In the genomic region with DNA sequence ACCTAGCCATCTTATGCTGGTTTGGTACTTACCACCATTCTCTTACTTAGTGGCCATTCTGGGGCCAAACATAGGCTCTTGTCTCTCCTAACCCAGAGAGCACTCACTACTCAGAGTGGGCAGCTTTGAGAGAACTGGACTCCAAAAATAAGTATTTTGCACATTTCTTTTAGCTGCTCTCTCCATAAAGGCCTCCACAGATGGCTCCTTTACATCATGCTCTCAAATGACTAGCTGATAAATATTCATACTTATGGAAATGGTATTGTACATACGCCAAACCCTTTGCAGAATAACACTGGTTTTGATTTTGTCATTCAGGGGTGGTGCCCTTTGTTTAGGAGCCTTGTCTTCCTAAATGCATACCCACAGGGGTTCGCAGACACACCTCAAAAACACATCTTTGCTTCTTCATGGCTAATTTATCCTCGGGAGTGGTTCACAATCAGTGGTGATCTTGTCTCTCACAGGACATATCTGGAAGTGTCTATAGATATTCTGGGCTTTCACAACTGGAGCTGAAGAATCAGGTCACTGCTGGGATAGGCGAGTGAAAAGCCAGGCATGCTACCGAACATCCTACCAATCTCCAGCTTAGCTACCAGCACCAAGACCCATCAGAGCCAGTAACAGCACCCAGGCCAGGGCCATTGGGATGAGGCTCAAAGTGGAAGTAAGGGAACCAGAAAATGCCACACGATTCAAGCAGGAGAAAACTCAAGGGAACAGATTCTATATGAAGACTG, we compare ENCODE assay signal across 25 mouse cellular contexts. TPM values are rescaled to one million over a fixed set of nuclear protein-coding genes. Genes with fewer than 3 reads are reported as not detected.
A peak's percentile ranks its signal among the peaks of the same experiment; 100 is the strongest.
DNase-seq lines count a peak whose midpoint lies in the region; ATAC-seq and TF ChIP-seq lines count a peak whose summit lies in the region.
"Had no signal": no experiment of that assay in that cellular context is flagged by ENCODE, and none has a peak within 500 bp of the region (broad histone marks: within the 10 kb centered on the region; RNA-seq: fewer than 3 reads in every experiment).

No protein-coding gene starts in this region.

- no peak for TF ChIP-seq EP300 in lung, postnatal 0 days (IDR thresholded peaks at IDR 0.05)

- no peak overlapping the region for H3K9ac ChIP-seq in forebrain, embryonic 13.5 days
- no peak overlapping the region for H3K9ac ChIP-seq in forebrain, embryonic 11.5 days (ENCODE audit: low read length)
- H3K9ac ChIP-seq in midbrain, embryonic 14.5 days (replicated peaks; ENCODE audit: low read length): no peak overlapping the region
- H3K9ac ChIP-seq in midbrain, embryonic 15.5 days: no peak overlapping the region
- no peak overlapping the region for H3K9ac ChIP-seq in forebrain, embryonic 15.5 days (replicated peaks)
- no peak overlapping the region for H3K9ac ChIP-seq in lung, postnatal 0 days (replicated peaks; ENCODE audit: low read depth)
- H3K9ac ChIP-seq: heart, embryonic 13.5 days; kidney, embryonic 15.5 days; liver, embryonic 14.5 days; neural tube, embryonic 13.5 days had no signal

- H3K4me2 ChIP-seq in forebrain, embryonic 13.5 days: no peak overlapping the region
- H3K4me2 ChIP-seq in forebrain, embryonic 11.5 days (ENCODE audit: low read depth, low read length, severe bottlenecking): no peak overlapping the region
- H3K4me2 ChIP-seq in midbrain, embryonic 14.5 days (ENCODE audit: low read length): no peak overlapping the region
- H3K4me2 ChIP-seq in midbrain, embryonic 15.5 days: no peak overlapping the region
- no peak overlapping the region for H3K4me2 ChIP-seq in forebrain, embryonic 15.5 days (replicated peaks)
- no peak overlapping the region for H3K4me2 ChIP-seq in lung, postnatal 0 days (replicated peaks; ENCODE audit: low read depth, low read length)
- H3K4me2 ChIP-seq: heart, embryonic 13.5 days; kidney, embryonic 15.5 days; neural tube, embryonic 13.5 days had no signal

- H3K4me1 ChIP-seq in forebrain, embryonic 13.5 days: no peaks in the 10 kb centered on the region
- no peaks in the 10 kb centered on the region for H3K4me1 ChIP-seq in forebrain, embryonic 11.5 days (replicated peaks; ENCODE audit: control insufficient read depth, insufficient read depth, low read length)
- no peaks in the 10 kb centered on the region for H3K4me1 ChIP-seq in midbrain, embryonic 14.5 days (ENCODE audit: control insufficient read depth, insufficient read depth, low read length)
- H3K4me1 ChIP-seq in midbrain, embryonic 15.5 days: no peaks in the 10 kb centered on the region
- peaks cover 4% of the 10 kb centered on the region; the same call in 1 of the 2 replicates for H3K4me1 ChIP-seq in forebrain, embryonic 15.5 days
- H3K4me1 ChIP-seq in lung, postnatal 0 days (ENCODE audit: insufficient read depth, low read depth, low read length): no peaks in the 10 kb centered on the region
- H3K4me1 ChIP-seq: heart, embryonic 13.5 days; hindbrain, embryonic 10.5 days; kidney, embryonic 15.5 days; neural tube, embryonic 13.5 days had no signal

- peak overlapping the region; percentile 36; the same call in 1 of the 2 replicates for H3K27ac ChIP-seq in forebrain, embryonic 13.5 days
- H3K27ac ChIP-seq in forebrain, embryonic 11.5 days (ENCODE audit: low read depth, low read length): no peak overlapping the region
- H3K27ac ChIP-seq in midbrain, embryonic 14.5 days (replicated peaks; ENCODE audit: low read depth, low read length): 0 out of 2 replicates have a peak overlapping the region, but pooled peaks have one; percentile 37
- no peak overlapping the region for H3K27ac ChIP-seq in midbrain, embryonic 15.5 days
- H3K27ac ChIP-seq in forebrain, embryonic 15.5 days (replicated peaks): peak overlapping the region; percentile 69
- H3K27ac ChIP-seq in lung, postnatal 0 days (ENCODE audit: low read length): no peak overlapping the region
- H3K27ac ChIP-seq: heart, embryonic 13.5 days; hindbrain, embryonic 10.5 days; kidney, embryonic 15.5 days; liver, embryonic 14.5 days; neural tube, embryonic 13.5 days had no signal

- ATAC-seq in forebrain, embryonic 13.5 days: no peak
- no peak for ATAC-seq in forebrain, embryonic 11.5 days (replicated peaks; ENCODE audit: low FRiP score)
- ATAC-seq in midbrain, embryonic 14.5 days (ENCODE audit: low FRiP score, low TSS enrichment): no peak
- ATAC-seq in midbrain, embryonic 15.5 days (replicated peaks): no peak
- ATAC-seq in forebrain, embryonic 15.5 days (replicated peaks): no peak
- ATAC-seq in lung, postnatal 0 days: no peak
- ATAC-seq: hindbrain, embryonic 16.5 days had no signal

- TF ChIP-seq CTCF in lung, postnatal 0 days (IDR thresholded peaks at IDR 0.05): no peak

- no peak overlapping the region for H3K4me3 ChIP-seq in forebrain, embryonic 13.5 days
- H3K4me3 ChIP-seq in forebrain, embryonic 11.5 days (ENCODE audit: low read depth, low read length): no peak overlapping the region
- no peak overlapping the region for H3K4me3 ChIP-seq in midbrain, embryonic 14.5 days (replicated peaks; ENCODE audit: low read depth, low read length)
- no peak overlapping the region for H3K4me3 ChIP-seq in midbrain, embryonic 15.5 days
- H3K4me3 ChIP-seq in forebrain, embryonic 15.5 days: no peak overlapping the region
- H3K4me3 ChIP-seq in lung, postnatal 0 days (ENCODE audit: low read depth, low read length): no peak overlapping the region
- H3K4me3 ChIP-seq: heart, embryonic 13.5 days; hindbrain, embryonic 10.5 days; kidney, embryonic 15.5 days; neural tube, embryonic 13.5 days had no signal

- peaks cover 13% of the 10 kb centered on the region for H3K36me3 ChIP-seq in forebrain, embryonic 13.5 days (ENCODE audit: poor library complexity, severe bottlenecking)
- no peaks in the 10 kb centered on the region for H3K36me3 ChIP-seq in forebrain, embryonic 11.5 days (ENCODE audit: control insufficient read depth, insufficient read depth, low read length)
- H3K36me3 ChIP-seq in midbrain, embryonic 14.5 days (ENCODE audit: control insufficient read depth, insufficient read depth, low read length): peaks cover 14% of the 10 kb centered on the region
- 0 out of 2 replicates have a peak, but pooled peaks cover 3% of the 10 kb centered on the region for H3K36me3 ChIP-seq in midbrain, embryonic 15.5 days (replicated peaks)
- H3K36me3 ChIP-seq in forebrain, embryonic 15.5 days: peaks cover 11% of the 10 kb centered on the region; the same call in 1 of the 2 replicates
- peaks cover 7% of the 10 kb centered on the region for H3K36me3 ChIP-seq in lung, postnatal 0 days (ENCODE audit: insufficient read depth, low read length)

- no peak for DNase-seq in forebrain, embryonic 11.5 days (ENCODE audit: low spot score)
- DNase-seq in midbrain, embryonic 14.5 days: no peak
- DNase-seq in lung, postnatal 0 days (ENCODE audit: low spot score): no peak
- DNase-seq in gastrocnemius, postnatal 25 days: no peak
- DNase-seq: adrenal gland, postnatal 10 days; cerebellum, adult 11-12 months; cerebellum, adult 9-11 months; heart, postnatal 10 days; kidney, adult 18-20 months; kidney, postnatal 25 days; liver; lung, adult 2 months; lung, postnatal 14 days; right cerebral cortex, postnatal 14 days; thymus, postnatal 14 days had no signal

- H3K9me3 ChIP-seq in forebrain, embryonic 13.5 days (replicated peaks): no peaks in the 10 kb centered on the region
- no peaks in the 10 kb centered on the region for H3K9me3 ChIP-seq in forebrain, embryonic 11.5 days (ENCODE audit: control insufficient read depth, low read length)
- H3K9me3 ChIP-seq in midbrain, embryonic 14.5 days (ENCODE audit: control insufficient read depth, low read length): no peaks in the 10 kb centered on the region
- H3K9me3 ChIP-seq in midbrain, embryonic 15.5 days: no peaks in the 10 kb centered on the region
- no peaks in the 10 kb centered on the region for H3K9me3 ChIP-seq in forebrain, embryonic 15.5 days
- no peaks in the 10 kb centered on the region for H3K9me3 ChIP-seq in lung, postnatal 0 days (ENCODE audit: low read length)
- H3K9me3 ChIP-seq: G1E; heart, embryonic 13.5 days; hindbrain, embryonic 10.5 days; kidney, embryonic 15.5 days; neural tube, embryonic 13.5 days had no signal

- 80% methylated on average over 6 of the region's 6 CpGs for WGBS in forebrain, embryonic 13.5 days
- WGBS in forebrain, embryonic 11.5 days: 88% methylated on average over 6 of the region's 6 CpGs
- WGBS in midbrain, embryonic 14.5 days: 75% methylated on average over 6 of the region's 6 CpGs
- 72% methylated on average over 6 of the region's 6 CpGs for WGBS in midbrain, embryonic 15.5 days
- WGBS in forebrain, embryonic 15.5 days: 75% methylated on average over 6 of the region's 6 CpGs
- WGBS in lung, postnatal 0 days: 88% methylated on average over 6 of the region's 6 CpGs

- H3K27me3 ChIP-seq in forebrain, embryonic 13.5 days: no peaks in the 10 kb centered on the region
- H3K27me3 ChIP-seq in forebrain, embryonic 11.5 days (ENCODE audit: control insufficient read depth, insufficient read depth, low read length): no peaks in the 10 kb centered on the region
- no peaks in the 10 kb centered on the region for H3K27me3 ChIP-seq in midbrain, embryonic 14.5 days (ENCODE audit: control insufficient read depth, insufficient read depth, low read length)
- no peaks in the 10 kb centered on the region for H3K27me3 ChIP-seq in midbrain, embryonic 15.5 days (replicated peaks)
- H3K27me3 ChIP-seq in forebrain, embryonic 15.5 days: no peaks in the 10 kb centered on the region
- H3K27me3 ChIP-seq in lung, postnatal 0 days (replicated peaks; ENCODE audit: insufficient read depth, low read length): no peaks in the 10 kb centered on the region
- H3K27me3 ChIP-seq: heart, embryonic 13.5 days; kidney, embryonic 15.5 days; neural tube, embryonic 13.5 days had no signal

RNA-seq across cellular contexts. Expression of gene Cdk2ap1, which starts 1.5 kb away (rescaled TPM):
- 77.4 and 78.9 TPM in 2 replicates for polyA plus RNA-seq in forebrain, embryonic 13.5 days (2015; fragmentation: Nextera tagmentation; extraction: Ambion mirVana)
- polyA plus RNA-seq in forebrain, embryonic 11.5 days (2014; fragmentation: Nextera tagmentation; extraction: Ambion mirVana): 310 and 367 TPM in 2 replicates
- polyA plus RNA-seq in midbrain, embryonic 14.5 days (2014; fragmentation: Nextera tagmentation; extraction: Ambion mirVana): 72.3 and 76.7 TPM in 2 replicates
- polyA plus RNA-seq in midbrain, embryonic 15.5 days (2015; fragmentation: Nextera tagmentation; extraction: Ambion mirVana): 89.3 and 127 TPM in 2 replicates
- polyA plus RNA-seq in forebrain, embryonic 15.5 days (2015; fragmentation: Nextera tagmentation; extraction: Ambion mirVana): 85.6 and 193 TPM in 2 replicates
- polyA plus RNA-seq in lung, postnatal 0 days (2015; fragmentation: Nextera tagmentation; extraction: Ambion mirVana): 39.3 and 49.3 TPM in 2 replicates
- total RNA-seq in gastrocnemius, postnatal 25 days (2021): 100 to 1,000 TPM; 113 to 116 TPM

RNA-seq across cellular contexts. Expression of gene 2810006K23Rik, which starts 36.5 kb away (rescaled TPM):
- polyA plus RNA-seq in forebrain, embryonic 13.5 days (2015; fragmentation: Nextera tagmentation; extraction: Ambion mirVana): 19.5 and 20.8 TPM in 2 replicates
- 17.9 and 20.2 TPM in 2 replicates for polyA plus RNA-seq in forebrain, embryonic 11.5 days (2014; fragmentation: Nextera tagmentation; extraction: Ambion mirVana)
- polyA plus RNA-seq in midbrain, embryonic 14.5 days (2014; fragmentation: Nextera tagmentation; extraction: Ambion mirVana): 9.1 and 10.6 TPM in 2 replicates
- 13.6 and 14.6 TPM in 2 replicates for polyA plus RNA-seq in midbrain, embryonic 15.5 days (2015; fragmentation: Nextera tagmentation; extraction: Ambion mirVana)
- 19.0 and 22.6 TPM in 2 replicates for polyA plus RNA-seq in forebrain, embryonic 15.5 days (2015; fragmentation: Nextera tagmentation; extraction: Ambion mirVana)
- polyA plus RNA-seq in lung, postnatal 0 days (2015; fragmentation: Nextera tagmentation; extraction: Ambion mirVana): 6.1 and 7.7 TPM in 2 replicates
- total RNA-seq in gastrocnemius, postnatal 25 days (2021): 1 to 10 TPM; 5.2 to 7.4 TPM

RNA-seq across cellular contexts. Expression of gene Mphosph9, which starts 36.6 kb away (rescaled TPM):
- polyA plus RNA-seq in forebrain, embryonic 13.5 days (2015; fragmentation: Nextera tagmentation; extraction: Ambion mirVana): 20.3 and 22.7 TPM in 2 replicates
- polyA plus RNA-seq in forebrain, embryonic 11.5 days (2014; fragmentation: Nextera tagmentation; extraction: Ambion mirVana): 21.2 and 22.2 TPM in 2 replicates
- 11.7 and 16.8 TPM in 2 replicates for polyA plus RNA-seq in midbrain, embryonic 14.5 days (2014; fragmentation: Nextera tagmentation; extraction: Ambion mirVana)
- polyA plus RNA-seq in midbrain, embryonic 15.5 days (2015; fragmentation: Nextera tagmentation; extraction: Ambion mirVana): 14.2 and 14.8 TPM in 2 replicates
- polyA plus RNA-seq in forebrain, embryonic 15.5 days (2015; fragmentation: Nextera tagmentation; extraction: Ambion mirVana): 16.4 and 17.6 TPM in 2 replicates
- polyA plus RNA-seq in lung, postnatal 0 days (2015; fragmentation: Nextera tagmentation; extraction: Ambion mirVana): 3.2 and 3.4 TPM in 2 replicates
- 1 to 10 TPM; 2.5 to 2.8 TPM for total RNA-seq in gastrocnemius, postnatal 25 days (2021)

Comparison
In these comparisons a context has a peak if more than half of its experiments do, and no peak if none do; other contexts are left out.
1. H3K27ac ChIP-seq: peak in forebrain, embryonic 13.5 days (single experiment), midbrain, embryonic 14.5 days (single experiment) and forebrain, embryonic 15.5 days (single experiment); none in forebrain, embryonic 11.5 days (single experiment), midbrain, embryonic 15.5 days (single experiment) and lung, postnatal 0 days (single experiment).